Mouse (Mus musculus) liver, embryonic 14.5 days (tissue): ENCODE measurements at regions not wholly inside any gene's neighbourhood (a gene's known extent, or its start where the extent isn't known, plus 50 kb on each side); places are given as distances from the start of the nearest gene placed in this dataset.
"Not testable (repeated sequence)": the region's sequence is repeated elsewhere in the genome, so short reads cannot be mapped to it uniquely, and the experiment has no call there.

Experiments used
- ATAC-seq: fragments of 200-750 bp; cut with Nextera tagmentation; 2 replicates; pipeline ENCODE4 v1.8.0; 2017; ENCODE audit warnings: moderate number of reproducible peaks, mild to moderate bottlenecking, moderate library complexity; ENCODE audit not compliant: insufficient read depth
- DNase-seq, 3 experiments: peaks; one replicate each; pipeline ENCODE4 v3.0.0-alpha.2; 2012 to 2013; ENCODE audit warnings: low read depth in 3 of 3, low spot score in 3 of 3
- H3K27ac ChIP-seq: fragments of 300-500 bp; sonication (generic); 2 replicates; pipeline ENCODE4 v1.5.1; 2014; ENCODE audit warnings: moderate library complexity, mild to moderate bottlenecking, control low read depth, inconsistent platforms
- H3K27me3 ChIP-seq: fragments of 300-500 bp; sonication (generic); 2 replicates; pipeline ENCODE4 v1.6.1; 2014; ENCODE audit warnings: mild to moderate bottlenecking, low read length, moderate library complexity; ENCODE audit not compliant: control insufficient read depth, insufficient read depth
- H3K36me3 ChIP-seq: fragments of 300-500 bp; sonication (generic); replicated peaks from 2 replicates; pipeline ENCODE4 v1.6.1; 2014; ENCODE audit warnings: low read depth; ENCODE audit not compliant: control insufficient read depth, insufficient read depth
- H3K4me1 ChIP-seq, 2 experiments: fragments of 200-500 bp in 1 of 2; fragments of 300-500 bp in 1 of 2; sonication (generic) in 1 of 2; replicated peaks; 2 replicates each; pipeline ENCODE4 v1.6.1; 2012 to 2014; ENCODE audit warnings: antibody characterized with exemption in 1 of 2, inconsistent platforms in 1 of 2, low read length in 1 of 2; ENCODE audit not compliant: control insufficient read depth in 2 of 2, insufficient read depth in 2 of 2
- H3K4me2 ChIP-seq: fragments of 300-500 bp; sonication (generic); 2 replicates; pipeline ENCODE4 v1.6.1; 2014; ENCODE audit warnings: low read depth, mild to moderate bottlenecking, control low read depth, moderate library complexity
- H3K4me3 ChIP-seq, 2 experiments: fragments of 200-500 bp in 1 of 2; fragments of 300-500 bp in 1 of 2; sonication (generic) in 1 of 2; 2 replicates each; pipeline ENCODE4 v1.5.1; 2012 to 2014; ENCODE audit warnings: low read depth in 2 of 2, low read length in 2 of 2, mild to moderate bottlenecking in 2 of 2, control low read depth in 1 of 2, inconsistent platforms in 1 of 2, moderate library complexity in 1 of 2; ENCODE audit not compliant: insufficient read depth in 1 of 2
- H3K9ac ChIP-seq: fragments of 300-500 bp; sonication (generic); replicated peaks from 2 replicates; pipeline ENCODE4 v1.6.1; 2014; ENCODE audit warnings: mild to moderate bottlenecking, control low read depth, moderate library complexity
- H3K9me3 ChIP-seq: fragments of 300-500 bp; sonication (generic); 2 replicates; pipeline ENCODE4 v1.6.1; 2016; ENCODE audit warnings: low read length, mixed read lengths; ENCODE audit not compliant: control insufficient read depth
- CTCF ChIP-seq: IDR thresholded peaks from 2 replicates; pipeline ENCODE4 v1.5.1; 2016; ENCODE audit warnings: antibody characterized with exemption, low read depth, control low read depth
- EP300 ChIP-seq: IDR thresholded peaks from 2 replicates; pipeline ENCODE4 v1.6.1; 2016; ENCODE audit warnings: antibody characterized with exemption, low read depth
- WGBS: fragments of 180-500 bp; shearing (Covaris S2); extraction: QIAGEN DNeasy Blood & Tissue Kit; methylation state at CpG from one replicate; pipeline ENCODE4 v1.1.7; 2014; ENCODE audit not compliant: insufficient replicate concordance; 5-methylcytosine and 5-hydroxymethylcytosine counted together

DNA sequence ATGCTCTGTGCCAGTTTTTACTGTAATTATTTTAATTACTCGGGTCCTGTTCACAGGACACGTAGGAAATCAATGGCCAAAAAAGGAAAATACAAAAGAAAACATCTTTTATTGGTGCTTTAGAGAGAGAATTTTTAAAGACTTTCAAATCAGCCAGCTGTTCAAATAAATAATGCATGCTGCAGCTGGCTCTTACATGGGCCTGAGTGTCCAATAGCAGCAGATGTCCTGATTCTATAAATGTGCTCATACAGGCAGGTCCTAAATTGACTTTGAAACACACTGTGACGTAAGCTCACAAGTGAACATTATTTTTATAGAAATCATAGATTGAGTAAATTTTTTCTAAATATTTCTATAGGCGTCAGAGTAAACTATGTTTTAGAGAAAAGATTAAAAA, 78.5 kb upstream of the Thsd7a start:
- Histone ChIP-seq H3K9ac (no peak overlapping the region), H3K36me3 (no peaks in the 10 kb centered on the region), H3K27me3 (no peaks in the 10 kb centered on the region), H3K4me2 (no peak overlapping the region), H3K27ac (no peak overlapping the region), H3K4me1 (no peaks in the 10 kb centered on the region), H3K4me3 (no peak overlapping the region), H3K9me3 (no peaks in the 10 kb centered on the region)
- TF ChIP-seq EP300 (no peak), CTCF (no peak)
- DNase-seq (no peak), ATAC-seq (no peak)
- 52% methylated on average over 4 of the region's 4 CpGs for WGBS

GRCm38 (mm10) chr6:12814972-12815770, 66.0 kb upstream of the Thsd7a start:
- H3K4me3 ChIP-seq: no peak overlapping the region
- no peak overlapping the region for H3K9ac ChIP-seq
- ATAC-seq (no peak), DNase-seq (no peak)
- H3K27ac ChIP-seq: no peak overlapping the region
- no peaks in the 10 kb centered on the region for H3K4me1 ChIP-seq
- TF ChIP-seq CTCF: no peak
- TF ChIP-seq EP300: no peak
- no peaks in the 10 kb centered on the region for H3K36me3 ChIP-seq
- no peak overlapping the region for H3K4me2 ChIP-seq
- H3K9me3 ChIP-seq: no peaks in the 10 kb centered on the region
- H3K27me3 ChIP-seq: no peaks in the 10 kb centered on the region
- WGBS: 57% methylated on average over 4 of the region's 4 CpGs

DNA sequence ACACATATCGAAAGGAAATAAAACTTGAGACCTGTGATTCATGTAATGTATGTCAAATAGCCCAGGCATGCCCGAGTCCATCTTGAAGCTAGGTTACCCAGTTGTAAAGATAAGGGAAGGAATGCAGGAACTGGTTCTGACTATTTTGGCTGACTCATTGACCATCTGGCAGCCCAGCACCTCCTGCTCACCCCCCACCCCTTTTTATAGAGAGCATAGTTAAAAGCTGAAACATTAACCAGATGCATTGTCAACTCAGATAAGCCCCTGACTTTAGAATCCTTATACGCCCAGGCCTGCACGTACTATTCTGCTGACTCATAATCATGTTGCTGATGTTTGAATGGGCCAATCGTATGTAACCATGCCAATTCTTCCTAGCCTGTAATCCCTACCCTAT, 64.6 kb upstream of the Thsd7a start:
- ATAC-seq: peak; percentile 21; the same call in 1 of the 2 replicates
- not testable (repeated sequence) for H3K4me3 ChIP-seq, H3K4me1 ChIP-seq, H3K27ac ChIP-seq, H3K27me3 ChIP-seq, DNase-seq, H3K9me3 ChIP-seq, H3K36me3 ChIP-seq, H3K4me2 ChIP-seq, H3K9ac ChIP-seq
- 29% methylated on average over 5 of the region's 5 CpGs for WGBS

DNA sequence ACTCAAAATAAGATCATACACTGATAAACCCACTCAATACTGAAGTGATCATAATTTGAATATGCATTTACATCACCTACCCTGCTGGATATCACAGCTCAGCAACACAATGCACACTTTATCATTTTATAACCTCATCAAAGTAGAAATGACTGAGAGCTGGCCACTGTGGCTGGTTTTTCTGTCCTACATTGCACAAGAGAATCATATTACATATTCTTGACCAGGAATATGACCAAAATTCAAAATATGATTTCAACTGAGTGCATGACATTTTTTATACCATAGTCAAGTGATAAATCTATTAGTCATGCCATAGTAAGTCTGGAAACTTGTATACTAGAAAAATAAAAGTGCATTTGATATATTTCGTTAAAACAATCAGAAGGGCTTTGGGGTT, 63.3 kb upstream of the Thsd7a start:
- no peak overlapping the region for H3K27ac ChIP-seq
- H3K4me3 ChIP-seq: no peak overlapping the region
- H3K9ac ChIP-seq: no peak overlapping the region
- ATAC-seq: no peak
- H3K9me3 ChIP-seq: no peaks in the 10 kb centered on the region
- WGBS: 65% methylated on average over 1 of the region's 1 CpGs
- no peaks in the 10 kb centered on the region for H3K27me3 ChIP-seq
- no peaks in the 10 kb centered on the region for H3K4me1 ChIP-seq
- TF ChIP-seq CTCF (no peak), EP300 (no peak)
- no peak overlapping the region for H3K4me2 ChIP-seq
- H3K36me3 ChIP-seq: no peaks in the 10 kb centered on the region
- DNase-seq: no peak

DNA sequence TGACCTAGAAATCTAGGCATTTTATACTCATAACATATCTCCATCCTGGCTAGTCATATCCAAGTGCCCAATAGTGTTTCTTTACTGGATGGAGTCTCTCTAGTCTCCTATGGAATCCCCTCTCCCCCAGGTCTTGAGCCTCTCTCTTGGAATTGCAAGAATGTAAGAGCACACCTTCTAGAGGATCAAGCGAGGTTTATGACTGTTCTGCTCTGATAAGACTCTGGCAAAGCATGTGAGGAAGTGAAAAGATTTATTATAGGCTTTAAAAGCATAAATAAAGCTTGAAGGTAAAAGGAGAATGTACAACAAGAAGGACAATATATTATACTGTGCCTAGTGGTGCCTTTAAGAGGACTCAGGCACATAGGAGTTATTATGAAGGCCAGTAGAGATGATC, 62.8 kb upstream of the Thsd7a start:
- no peaks in the 10 kb centered on the region for H3K36me3 ChIP-seq
- H3K27me3 ChIP-seq: no peaks in the 10 kb centered on the region
- H3K4me2 ChIP-seq: no peak overlapping the region
- no peak overlapping the region for H3K27ac ChIP-seq
- no peak overlapping the region for H3K9ac ChIP-seq
- TF ChIP-seq CTCF: no peak
- TF ChIP-seq EP300: no peak
- ATAC-seq: no peak
- no peak for DNase-seq
- H3K4me3 ChIP-seq: no peak overlapping the region
- no peaks in the 10 kb centered on the region for H3K9me3 ChIP-seq
- 31% methylated on average over 1 of the region's 1 CpGs for WGBS
- H3K4me1 ChIP-seq: no peaks in the 10 kb centered on the region
